Mouse (Mus musculus) neutrophil, adult 59 days (primary cell): ENCODE measurements around the gene Tmem211. TPM values are rescaled to one million over a fixed set of nuclear protein-coding genes. Genes with fewer than 3 reads are reported as not detected.

Source experiments
- total RNA-seq, 2 experiments: library from RNA; stranded (reverse); gene quantifications; 1 replicate in 1 of 2; 2 replicates in 1 of 2; pipeline ENCODE4 v1.2.4; 2023

Tmem211 gene
- total RNA-seq: not detected

GRCm38 (mm10) chr5:113226632-113227102 is at the start of gene Tmem211:
Gene Tmem211 (plus strand): TSS chr5:113226909.

DNA sequence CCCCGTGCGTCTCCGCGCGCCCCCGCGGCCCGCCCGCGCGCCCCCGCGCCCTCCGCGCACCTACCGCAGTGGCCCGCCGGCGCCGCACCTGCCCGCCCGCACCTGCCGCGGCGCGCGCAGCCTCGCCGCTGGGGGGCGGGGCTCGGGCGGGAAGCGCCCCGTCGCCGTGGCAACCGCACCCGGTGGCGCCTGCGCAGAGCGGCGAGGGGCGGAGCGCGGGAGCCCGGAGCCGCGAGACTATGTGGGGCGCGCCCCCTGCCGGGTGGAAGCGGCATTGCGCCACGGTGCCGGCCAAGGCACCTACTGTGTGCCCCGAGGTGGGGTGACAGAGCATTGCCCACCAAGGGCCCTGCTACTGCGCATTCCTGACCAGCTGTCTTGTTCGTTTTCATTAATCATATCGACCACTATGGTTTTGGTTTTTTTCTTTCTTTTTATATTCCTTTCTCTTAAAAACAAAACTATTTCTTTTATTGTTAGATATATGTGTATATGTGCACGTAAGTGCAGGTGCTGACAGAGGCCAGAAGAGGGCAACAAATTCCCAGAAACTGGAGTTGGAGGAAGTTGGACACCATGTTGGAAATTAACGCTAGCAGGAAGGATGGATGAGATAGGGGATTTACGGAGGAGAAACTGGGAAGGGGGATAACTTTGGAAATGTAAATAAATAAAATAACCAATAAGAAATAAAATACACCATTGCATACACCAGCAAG is 5.4 kb upstream of the Tmem211 start, which contains the start of gene 2900026A02Rik:
Gene 2900026A02Rik (minus strand): TSS at position 90 of the 719 bp plus-strand sequence.

Other genes with a start within 250 kb of the Tmem211 start
- gene Grk3, start 211.1 kb upstream of the Tmem211 start, total RNA-seq: 10 to 100 TPM; 32.9 to 33.5 TPM
- not detected for gene Crybb2, start 156.8 kb upstream of the Tmem211 start, total RNA-seq
- gene Crybb3, start 145.3 kb upstream of the Tmem211 start, total RNA-seq: not detected
- gene 2900026A02Rik, start 5.7 kb upstream of the Tmem211 start, total RNA-seq: under 1 TPM; 0.33 to 0.44 TPM
- gene Sgsm1, start 83.9 kb downstream of the Tmem211 start, total RNA-seq: under 1 TPM in 1 of 2 experiments, not detected in 1; 0.09 TPM
- not detected for gene Aym1, start 130.4 kb downstream of the Tmem211 start, total RNA-seq